Mouse (Mus musculus): ENCODE data around the gene Pla2g4d.

- TF ChIP-seq POLR2A (IDR thresholded peaks at IDR 0.05; ENCODE audit: low read depth, low read length) (no peak), MAX (IDR thresholded peaks at IDR 0.05; ENCODE audit: low read length) (no peak), ZNF384 (IDR thresholded peaks at IDR 0.05; ENCODE audit: low read depth, low read length) (no peak), CTCF (conservative IDR thresholded peaks at IDR 0.05 in 1 of 2, IDR thresholded peaks at IDR 0.05 in 1 of 2; ENCODE audit: low read depth in 2 of 2, low read length in 2 of 2) (no peak), UBTF (IDR thresholded peaks at IDR 0.05; ENCODE audit: low read depth, low read length) (no peak), TCF12 (IDR thresholded peaks at IDR 0.05; ENCODE audit: low read depth, low read length) (no peak), SIN3A (IDR thresholded peaks at IDR 0.05; ENCODE audit: low read length) (no peak), CHD1 (IDR thresholded peaks at IDR 0.05; ENCODE audit: low read depth, low read length) (no peak), POLR2AphosphoS2 (IDR thresholded peaks at IDR 0.05; ENCODE audit: low read depth, low read length) (no peak)
These were observed 51.2 kb downstream of the Pla2g4d start for GRCm38 (mm10) chr2:120237784-120238183.

Data from CH12.LX (cell line).